Mouse (Mus musculus) cerebellum, adult 8-10 months (tissue): ENCODE results near the gene Stt3b.

ENCODE experiments used
- DNase-seq: peaks from one replicate; pipeline ENCODE4 v3.0.0; 2022

Stt3b gene

DNA sequence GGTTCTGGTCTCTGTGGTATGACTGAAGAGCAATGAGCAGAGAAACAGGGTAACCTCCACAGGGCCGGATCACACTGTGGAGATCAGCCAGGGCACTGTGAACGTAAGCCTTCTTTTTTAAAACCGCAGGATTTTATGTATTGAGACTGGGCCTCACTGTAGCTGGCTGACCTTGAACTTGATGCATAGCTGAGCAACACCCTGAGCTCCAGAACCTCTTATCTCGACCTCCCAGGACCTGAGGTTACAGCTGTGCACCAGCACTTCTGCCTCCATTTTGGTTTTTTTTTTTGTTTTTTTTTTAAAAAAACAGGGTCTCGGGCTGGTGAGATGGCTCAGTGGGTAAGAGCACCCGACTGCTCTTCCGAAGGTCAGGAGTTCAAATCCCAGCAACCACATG lies 100.5 kb downstream of the Stt3b start:
- no peak for DNase-seq

GRCm38 (mm10) chr9:115206219-115206618 lies 104.0 kb downstream of the Stt3b start:
- DNase-seq: no peak

GRCm38 (mm10) chr9:115205491-115205890 lies 104.7 kb downstream of the Stt3b start:
- DNase-seq: no peak

- DNase-seq: no peak
Measured at GRCm38 (mm10) chr9:115203136-115203535, 107.1 kb downstream of the Stt3b start.

DNA sequence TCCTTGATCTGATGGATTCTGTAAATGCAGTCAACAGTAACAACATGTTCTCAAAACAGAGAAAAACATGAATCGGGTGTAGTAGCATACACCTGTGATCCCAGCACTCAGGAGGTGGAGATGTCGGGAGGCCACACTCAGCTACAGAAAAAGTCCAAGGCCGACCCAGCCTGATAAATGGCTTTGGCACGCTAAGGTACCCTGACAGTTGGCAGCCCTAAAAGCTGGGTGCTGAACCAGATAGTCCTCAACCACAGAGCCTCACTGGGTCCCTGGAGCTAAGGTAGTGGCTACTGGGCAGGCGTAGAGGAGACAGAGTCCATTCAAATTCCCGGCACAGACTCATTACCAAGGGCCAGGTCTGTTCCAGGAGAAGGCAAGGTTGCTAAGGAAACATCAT lies 109.0 kb downstream of the Stt3b start:
- DNase-seq: no peak

- no peak for DNase-seq
Measured at GRCm38 (mm10) chr9:115200166-115200862, 109.9 kb downstream of the Stt3b start.

GRCm38 (mm10) chr9:115197082-115197481 lies 113.1 kb downstream of the Stt3b start:
- no peak for DNase-seq

DNA sequence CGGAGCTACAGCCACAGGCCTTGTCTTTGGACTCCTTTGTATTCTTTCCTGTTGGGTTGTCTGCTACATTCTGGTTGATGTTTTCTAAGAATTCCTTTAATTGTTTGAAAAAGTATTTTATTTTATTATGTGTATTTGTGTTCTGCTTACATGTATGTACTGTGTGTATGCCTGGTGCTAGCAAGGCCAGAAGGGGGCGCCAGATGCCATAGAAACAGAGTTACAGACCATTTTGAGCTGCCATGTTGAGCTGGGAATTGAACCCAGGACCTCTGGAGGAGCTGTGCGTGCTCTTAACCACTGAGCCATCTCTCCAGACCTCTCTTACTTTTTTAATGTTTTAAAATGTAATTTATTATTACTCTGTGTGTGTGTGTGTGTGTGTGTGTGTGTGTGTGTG lies 117.3 kb downstream of the Stt3b start:
- no peak for DNase-seq
